Mouse (Mus musculus) C2C12 (cell line): Measurements from ENCODE around the gene Cdsn.

Experiments
- CEBPB ChIP-seq: IDR thresholded peaks from one replicate; pipeline ENCODE4 v1.6.1; 2011; ENCODE audit warnings: low read depth, mild to moderate bottlenecking, control low read depth, moderate library complexity
- CTCF ChIP-seq: IDR thresholded peaks from one replicate; pipeline ENCODE4 v1.5.1; 2011; ENCODE audit not compliant: control insufficient read depth, insufficient read depth, insufficient read length
- USF1 ChIP-seq: IDR thresholded peaks from one replicate; pipeline ENCODE4 v1.6.1; 2011; ENCODE audit warnings: low read depth, mild to moderate bottlenecking, control low read depth, moderate library complexity

DNA sequence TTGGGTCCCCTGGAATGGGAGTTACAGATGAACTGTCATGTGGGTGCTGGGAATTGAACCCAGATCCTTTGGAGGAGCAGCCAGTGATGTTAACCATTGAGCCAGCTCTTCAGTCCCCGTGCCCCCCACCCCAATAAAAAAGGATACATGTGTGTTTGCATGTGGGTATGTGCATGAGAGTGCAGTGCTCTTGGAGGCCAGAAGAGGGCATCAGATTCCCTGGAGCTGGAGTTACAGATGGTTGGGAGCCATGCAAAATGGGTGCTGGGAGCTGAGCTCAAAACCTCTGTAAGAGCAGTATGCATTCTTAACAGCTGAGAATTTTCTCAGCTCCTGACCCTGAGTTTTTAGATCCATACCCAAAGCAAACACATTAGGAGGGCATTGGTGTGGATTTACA lies 35.4 kb downstream of the Cdsn start:
- TF ChIP-seq CEBPB: no peak
- no peak for TF ChIP-seq CTCF
- no peak for TF ChIP-seq USF1
